Mouse (Mus musculus) kidney, postnatal 36 days (tissue): ENCODE data around the gene Fads1.

Experiments
- DNase-seq, 2 experiments: peaks; one replicate each; pipeline ENCODE4 v3.0.0; 2021 to 2022; ENCODE audit warnings: mixed read lengths in 2 of 2

The Fads1 gene

DNA sequence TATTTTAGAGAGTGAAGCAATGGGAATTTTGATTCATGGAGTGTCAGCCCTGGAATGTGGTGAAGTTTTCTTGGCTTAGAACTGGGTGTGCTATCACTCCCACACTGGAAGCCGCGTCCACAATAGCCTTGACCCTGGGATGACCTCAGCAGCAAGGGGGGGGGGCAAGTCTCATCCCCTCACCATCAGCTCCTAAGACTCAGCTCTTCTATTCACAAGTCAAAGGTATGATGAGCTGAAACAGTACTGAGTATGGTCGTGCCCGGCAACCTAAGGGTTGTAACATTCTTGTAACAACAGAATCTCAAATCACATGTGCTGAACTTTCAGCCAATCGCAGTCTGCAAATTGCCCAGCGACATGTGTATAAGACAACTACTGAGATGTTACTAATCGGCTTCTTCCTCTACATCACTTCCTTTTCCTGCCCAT, 5.7 kb upstream of the Fads1 start:
- peak in 1 of 2 experiments; percentile 36 for DNase-seq

GRCm38 (mm10) chr19:10181225-10181624, 1.5 kb upstream of the Fads1 start:
- DNase-seq: no peak

- no peak for DNase-seq
Observed at GRCm38 (mm10) chr19:10182142-10182541, 546 bp upstream of the Fads1 start.

DNA sequence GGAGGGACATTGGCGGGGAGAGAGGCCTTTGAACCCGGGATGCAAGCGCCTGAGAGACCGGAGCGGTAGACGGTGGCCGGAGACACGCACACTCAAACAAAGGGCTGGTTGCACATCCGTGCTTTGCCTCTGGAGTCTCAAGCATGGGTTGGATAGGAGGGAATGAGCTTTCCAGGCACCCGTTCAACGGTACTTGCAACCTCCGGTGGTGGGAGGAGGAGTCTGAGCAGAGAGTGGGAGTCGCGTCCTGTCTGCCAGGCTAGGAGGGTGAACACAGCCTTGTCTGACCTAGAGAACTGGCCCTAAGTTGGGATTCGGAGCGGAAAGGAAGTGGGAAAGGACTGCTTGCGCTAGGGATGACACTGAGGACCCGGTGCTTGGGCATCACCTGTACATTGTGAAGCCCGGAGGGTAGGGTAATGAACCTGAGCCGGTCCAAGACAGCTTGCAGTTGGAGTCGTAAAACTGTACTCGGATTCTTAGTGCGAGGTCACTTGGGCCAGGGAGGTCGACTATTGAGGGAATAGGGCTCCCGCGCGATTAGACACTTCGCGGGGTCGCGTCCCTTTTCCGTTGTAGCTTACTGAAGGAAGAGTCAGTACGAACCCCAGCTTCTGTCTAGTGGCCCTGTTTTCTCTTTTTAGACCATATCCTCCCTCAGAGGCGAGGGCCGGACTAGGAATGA, 753 bp downstream of the Fads1 start:
- peak; percentile 76 to 80 for DNase-seq

DNA sequence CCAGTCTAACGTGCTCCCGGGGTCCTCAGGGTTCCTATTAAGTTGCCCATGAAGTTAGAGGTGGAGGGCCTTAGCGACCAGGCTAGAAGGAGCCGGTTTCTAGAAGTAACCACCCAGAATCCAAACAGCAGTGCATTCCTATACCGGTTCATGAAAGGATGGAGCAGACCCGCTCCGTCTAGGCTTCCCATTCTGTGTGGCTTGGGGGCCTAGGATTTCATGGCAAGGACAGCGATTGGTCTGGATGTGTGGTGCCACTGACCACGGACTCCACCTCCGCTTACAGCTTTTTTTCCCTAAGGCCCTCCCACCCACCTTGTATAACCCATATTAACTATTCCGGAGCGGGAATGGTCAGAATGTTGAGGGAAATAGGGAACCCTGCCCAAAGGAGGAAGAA, 1.4 kb downstream of the Fads1 start:
- peak; percentile 40 to 51 for DNase-seq

DNA sequence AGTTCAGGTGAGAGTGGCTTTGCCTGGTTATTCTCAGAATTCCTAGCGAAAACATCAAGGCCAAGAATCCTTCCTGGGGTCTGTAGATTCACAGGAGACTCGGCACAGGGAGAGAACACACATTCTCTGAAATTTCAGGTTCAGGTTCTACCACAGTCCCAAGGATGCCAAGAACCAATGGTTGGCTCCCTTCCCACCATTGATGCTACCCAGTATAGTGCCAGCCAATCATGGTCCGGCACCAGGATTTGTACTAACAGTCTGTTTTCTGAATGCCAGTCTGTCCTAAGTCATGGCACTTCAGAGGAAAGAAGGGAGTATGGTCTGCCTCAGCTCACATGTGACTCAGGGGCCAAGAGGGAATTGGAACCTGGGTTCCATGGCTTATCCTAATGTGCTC, 3.2 kb downstream of the Fads1 start:
- DNase-seq: no peak

- no peak for DNase-seq
Observed at GRCm38 (mm10) chr19:10186569-10186968, 3.9 kb downstream of the Fads1 start.

DNA sequence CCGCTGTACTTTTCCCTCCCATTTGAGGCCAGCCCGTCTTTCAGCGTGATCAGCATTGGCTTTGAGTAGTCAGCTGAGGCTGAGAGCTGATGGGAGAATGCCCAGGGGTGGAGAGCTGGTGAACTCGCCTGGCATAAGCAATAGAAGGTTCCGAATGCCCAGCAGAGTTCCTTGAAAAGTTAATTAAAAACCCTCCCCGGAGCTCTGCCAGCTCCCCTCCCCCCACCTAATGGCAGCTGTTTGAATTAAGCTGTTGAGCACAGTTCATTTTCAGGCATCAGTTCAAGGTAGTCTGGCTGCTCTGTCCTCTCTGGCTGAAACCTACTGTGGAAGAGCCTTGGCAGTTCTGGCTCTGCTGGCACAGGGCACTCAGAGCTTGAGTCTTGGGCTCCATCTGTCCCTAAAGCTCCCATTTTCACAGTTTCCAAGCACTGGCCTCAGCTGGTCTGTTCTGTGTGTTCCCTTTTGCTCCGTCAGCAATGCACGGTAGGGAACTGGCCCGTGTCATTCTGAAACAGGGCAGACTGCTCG, 5.7 kb downstream of the Fads1 start:
- peak; percentile 92 to 93 for DNase-seq

GRCm38 (mm10) chr19:10189022-10189421, 6.3 kb downstream of the Fads1 start:
- DNase-seq: peak; percentile 37 to 49

DNA sequence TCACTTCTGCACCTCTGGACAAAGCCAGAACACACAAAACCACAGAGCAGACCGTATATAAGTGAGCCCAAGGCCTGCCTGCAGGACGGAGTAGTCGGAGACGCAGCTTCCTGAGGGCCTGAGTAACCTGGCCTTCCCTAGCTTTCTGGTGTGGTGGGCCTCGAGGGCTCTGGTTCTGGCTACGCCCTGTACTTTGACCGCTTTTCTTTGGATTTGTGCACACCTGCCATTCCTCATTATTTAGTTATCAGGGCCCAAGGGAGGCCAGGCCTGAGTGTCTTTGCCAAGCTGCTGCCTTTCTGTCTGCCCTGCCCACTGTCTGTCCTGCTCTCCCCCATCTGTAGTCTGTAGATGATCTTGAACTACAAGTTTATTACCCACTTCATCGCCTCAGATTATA, 7.3 kb downstream of the Fads1 start:
- no peak for DNase-seq

- DNase-seq: peak; percentile 78 to 85
Observed at GRCm38 (mm10) chr19:10190796-10191195, 8.1 kb downstream of the Fads1 start.

DNA sequence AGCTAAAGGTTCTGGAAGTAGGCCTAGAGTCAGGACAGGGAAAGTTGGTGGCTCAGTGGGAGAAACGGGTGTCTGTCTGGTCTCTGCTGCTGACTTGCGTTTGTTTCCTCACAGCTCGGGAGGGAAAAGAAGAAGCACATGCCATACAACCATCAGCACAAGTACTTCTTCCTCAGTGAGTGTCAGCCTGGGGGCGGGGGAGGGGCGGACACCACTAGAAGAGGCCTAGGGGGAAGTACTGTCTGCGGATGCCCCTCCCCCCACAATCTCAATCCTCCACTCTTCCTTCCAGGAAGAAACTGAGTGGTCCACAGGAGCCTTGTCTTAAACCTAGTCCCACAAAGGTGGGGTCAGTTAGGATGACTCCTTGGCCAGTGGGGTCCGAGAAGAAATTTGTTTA, 8.6 kb downstream of the Fads1 start:
- DNase-seq: peak in 1 of 2 experiments; percentile 55

GRCm38 (mm10) chr19:10194337-10194736, 11.6 kb downstream of the Fads1 start:
- DNase-seq: no peak

DNA sequence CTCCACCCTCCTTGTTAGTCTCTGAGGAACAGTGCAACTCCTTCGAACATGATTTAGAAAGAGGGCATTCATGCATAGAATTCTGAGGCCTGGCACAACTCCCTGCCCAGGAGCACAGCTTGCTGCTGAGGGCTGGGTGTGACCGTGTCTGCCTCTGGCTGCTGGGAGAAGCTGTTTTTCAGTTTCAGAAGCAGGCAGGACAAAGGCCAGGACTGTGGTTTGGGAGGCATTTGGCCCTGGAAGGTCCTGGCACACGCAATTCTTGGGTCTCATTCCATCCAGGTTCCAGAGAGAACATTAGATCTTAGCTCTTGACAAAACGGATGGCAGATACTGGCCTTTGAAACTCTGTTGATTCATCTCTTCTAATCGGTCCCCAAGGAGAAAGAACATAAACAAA, 12.6 kb downstream of the Fads1 start:
- DNase-seq: peak; percentile 78 to 83

- no peak for DNase-seq
Observed at GRCm38 (mm10) chr19:10197130-10197529, 14.4 kb downstream of the Fads1 start.

DNA sequence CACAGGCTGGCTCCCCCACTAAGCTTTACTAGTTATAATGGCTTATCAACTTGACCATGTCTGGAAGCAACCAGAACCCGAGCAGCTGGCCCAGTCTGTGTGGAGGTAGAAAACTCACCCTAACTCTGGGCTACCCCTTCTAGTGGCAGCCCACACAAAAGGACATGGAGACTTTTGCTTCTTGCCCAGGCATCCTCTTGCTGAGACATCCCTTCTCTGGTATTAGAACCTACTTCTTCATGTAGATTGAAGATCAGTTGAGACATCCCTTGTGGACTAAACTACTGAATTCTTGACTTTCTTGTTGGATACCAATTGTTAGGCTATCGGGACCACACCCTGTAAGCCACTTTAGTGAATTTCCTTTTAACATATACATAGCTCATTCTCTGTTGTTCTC, 15.6 kb downstream of the Fads1 start:
- DNase-seq: no peak

DNA sequence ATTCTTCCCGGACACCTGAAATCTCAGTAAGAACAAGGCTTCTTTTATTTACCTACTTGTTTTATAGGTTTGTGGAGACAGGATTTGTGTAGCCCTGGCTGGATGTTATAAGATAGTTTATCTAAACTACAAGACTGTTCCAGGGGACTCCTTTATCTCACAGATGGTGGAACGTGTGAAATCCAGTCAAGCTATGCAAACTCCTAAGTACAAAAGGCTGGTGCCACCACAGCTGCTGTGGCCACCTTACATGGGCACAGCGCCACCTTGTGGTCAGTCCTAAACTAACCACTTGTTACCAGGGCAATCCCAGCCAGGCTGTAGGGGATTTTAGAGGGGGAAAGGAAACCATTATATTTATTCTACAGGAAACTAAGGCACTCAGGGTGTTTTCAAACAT, 16.0 kb downstream of the Fads1 start:
- peak; percentile 83 to 94 for DNase-seq

GRCm38 (mm10) chr19:10203146-10203847, 20.6 kb downstream of the Fads1 start:
- no peak for DNase-seq

DNA sequence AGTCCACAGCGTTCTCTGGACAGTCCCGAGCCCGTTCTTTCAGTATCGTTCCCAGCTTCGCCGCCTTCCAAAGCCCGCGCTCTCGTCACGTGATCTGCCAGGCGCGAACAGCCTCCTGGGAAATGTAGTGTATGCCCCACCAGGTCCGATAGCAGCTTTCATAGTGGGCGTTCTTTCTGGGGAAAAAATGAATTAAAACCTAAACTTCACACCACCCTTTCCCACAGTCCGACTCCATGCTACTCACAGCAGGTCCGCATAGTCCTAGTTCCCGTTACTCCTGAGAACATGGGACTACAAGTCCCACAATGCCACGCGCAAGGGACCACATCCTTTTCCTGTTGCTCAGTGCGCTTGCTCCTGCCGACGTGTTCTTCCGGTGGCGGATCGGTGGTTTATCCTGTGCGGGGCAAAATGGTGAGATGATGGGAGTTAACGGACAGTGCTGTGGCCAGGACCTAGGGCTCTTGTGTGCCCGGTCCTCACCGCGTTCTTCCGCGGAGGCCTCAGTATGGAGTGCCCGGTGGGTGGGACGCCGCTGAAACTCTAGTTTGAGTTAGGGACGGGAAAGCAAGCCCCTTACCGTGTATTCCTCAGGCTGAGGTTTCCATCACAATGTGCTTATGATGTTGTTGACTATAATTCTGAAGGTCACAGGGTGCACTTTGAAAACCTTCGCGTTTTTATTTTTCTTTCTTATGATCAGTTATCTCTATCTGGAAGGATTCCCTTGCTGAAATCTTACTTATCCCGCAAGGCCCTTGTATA, 21.3 kb downstream of the Fads1 start, which contains the start of the genes Tmem258 and Fen1:
Tmem258 (plus strand) TSS at position 167 of the 768 bp plus-strand sequence.
Fen1 (minus strand) TSS at position 322 of the 768 bp plus-strand sequence.
- DNase-seq: peak; percentile 92 to 94

DNA sequence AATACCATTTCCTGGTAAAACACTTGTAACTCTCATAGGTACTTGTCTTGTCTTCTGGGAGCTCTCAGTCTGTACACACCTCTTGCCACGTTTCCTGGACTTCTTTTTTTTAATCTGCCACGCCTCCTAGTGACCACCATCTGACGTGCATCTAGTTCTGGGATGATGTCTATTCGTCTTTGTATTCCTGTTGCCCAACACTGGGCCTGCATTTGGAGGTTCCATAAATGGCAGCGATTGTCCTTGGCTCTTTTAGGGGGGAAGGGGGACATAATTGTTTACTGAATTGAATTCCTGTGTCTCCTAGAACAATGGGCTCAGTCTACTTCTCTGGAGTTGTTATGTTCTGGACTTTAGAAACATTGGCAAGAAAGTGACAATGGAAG, 21.9 kb downstream of the Fads1 start:
- DNase-seq: peak; percentile 52 to 56

DNA sequence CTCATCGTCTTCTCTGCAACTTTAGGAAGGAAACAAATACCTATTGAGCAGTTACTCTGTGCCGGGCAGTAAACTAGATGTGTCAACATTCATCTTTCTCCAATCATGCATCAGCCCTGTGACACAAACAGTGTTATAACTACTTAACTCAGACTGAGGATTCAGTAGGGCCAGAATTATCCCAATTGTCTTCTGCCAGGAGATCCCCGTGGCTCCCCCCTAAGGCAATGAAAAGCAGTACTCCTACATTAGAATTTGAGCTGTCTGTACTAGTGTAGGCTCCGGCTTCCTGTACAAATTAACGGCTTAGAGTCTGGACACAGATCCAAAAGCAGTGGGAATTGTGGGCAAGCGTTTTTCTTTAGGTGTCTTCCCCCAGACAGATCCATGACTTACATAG, 22.4 kb downstream of the Fads1 start:
- DNase-seq: no peak

DNA sequence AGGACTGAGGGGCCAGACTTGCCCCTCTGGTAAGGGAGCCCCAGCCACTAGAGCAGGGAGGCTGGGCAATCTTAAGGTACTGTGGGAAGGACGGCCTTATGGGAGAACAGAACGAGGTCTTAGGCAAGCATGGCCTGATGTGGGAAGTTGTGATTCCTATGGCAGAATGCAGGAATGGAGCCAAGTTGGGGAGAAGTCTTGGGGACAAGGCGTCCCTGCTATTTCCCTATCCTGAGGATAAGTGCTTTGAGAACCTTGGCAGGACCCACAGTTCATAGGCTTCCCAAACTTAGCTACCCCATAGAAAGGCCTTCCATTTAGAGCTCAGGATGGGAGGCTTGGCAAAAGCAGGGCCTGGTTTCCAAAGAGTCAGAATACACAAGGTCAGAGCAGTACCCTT, 26.2 kb downstream of the Fads1 start:
- no peak for DNase-seq

GRCm38 (mm10) chr19:10210885-10211284, 28.2 kb downstream of the Fads1 start:
- no peak for DNase-seq
